Mouse (Mus musculus) T-helper 1 cell (primary cell): ENCODE data around the gene Pawr.

ENCODE experiments used
- in situ Hi-C: fragments of 300-600 bp; cut with MboI, MseI; formaldehyde crosslinking; loops from one replicate; pipeline ENCODE4 v1.15.1; 2025; ENCODE audit warnings: high pct_unique_total_duplicates

Pawr gene

DNA sequence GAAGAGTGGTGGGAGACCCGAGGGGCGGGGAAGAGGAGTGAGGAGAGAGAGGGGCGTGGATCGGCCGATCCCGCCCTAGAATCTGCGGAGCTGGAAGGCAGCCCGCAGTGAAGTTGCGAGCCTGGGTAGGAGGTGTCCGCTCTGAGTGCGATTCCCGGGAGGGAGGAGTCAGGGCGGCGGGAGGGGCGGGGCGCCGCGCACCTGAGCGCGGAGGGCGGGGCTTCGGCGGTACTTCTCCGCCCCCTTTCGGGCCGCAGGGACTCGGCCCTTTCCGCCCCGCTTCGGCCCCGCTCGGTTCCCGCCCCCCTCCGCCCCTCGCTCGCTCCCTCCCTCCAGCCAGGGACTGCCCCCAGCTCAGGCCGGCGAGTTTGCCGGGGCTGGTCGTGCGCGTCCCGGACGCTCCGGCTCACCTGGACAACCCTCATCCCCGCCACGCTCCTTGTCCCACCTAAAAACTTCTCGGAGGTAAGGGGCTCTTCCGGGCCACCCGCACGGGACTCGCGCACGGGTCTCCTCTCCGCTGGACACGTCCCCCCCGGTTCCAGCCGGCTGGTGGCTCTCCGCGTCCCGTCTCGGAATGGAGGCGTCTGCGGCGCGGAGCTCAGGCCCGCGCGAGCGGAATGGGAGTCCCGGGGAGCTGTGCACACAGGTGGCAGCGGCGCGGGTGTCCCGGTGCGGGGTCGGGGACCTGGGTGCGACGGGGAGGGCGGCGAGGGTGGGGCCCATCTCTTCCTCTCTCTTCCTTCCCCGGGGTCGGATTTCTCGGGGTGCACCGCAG, at the start of gene Pawr:
Pawr (plus strand) TSS at position 338 of the 778 bp plus-strand sequence.
- in situ Hi-C loops = no loop called here

- in situ Hi-C loops = no loop called here
Observed at GRCm38 (mm10) chr10:108282351-108282750, 49.6 kb upstream of the Pawr start.

GRCm38 (mm10) chr10:108283418-108283817, 48.5 kb upstream of the Pawr start:
- in situ Hi-C loops = no loop called here

- in situ Hi-C loops = no loop called here
Observed at GRCm38 (mm10) chr10:108283837-108284236, 48.1 kb upstream of the Pawr start.

- in situ Hi-C loops = no loop called here
Observed at GRCm38 (mm10) chr10:108284445-108284844, 47.5 kb upstream of the Pawr start.

DNA sequence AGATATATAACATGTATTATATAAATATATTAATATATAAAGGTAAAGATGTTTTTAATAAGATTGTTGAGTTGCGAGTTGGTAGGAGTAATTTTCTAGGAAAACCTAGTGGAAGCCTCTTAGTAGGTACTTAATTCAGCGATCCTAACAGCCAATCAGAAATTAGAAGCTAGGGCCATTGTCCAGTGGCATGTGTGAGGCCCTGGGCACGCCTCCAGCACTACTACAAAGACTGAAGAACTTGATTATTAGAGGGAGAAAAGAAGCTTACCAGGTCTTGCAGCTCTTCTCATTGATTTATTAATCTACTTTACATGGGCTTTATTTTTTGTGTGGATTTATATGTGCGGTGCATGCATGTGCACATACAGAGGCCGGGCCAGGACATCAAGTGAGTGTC, 46.9 kb upstream of the Pawr start:
- in situ Hi-C loops = no loop called here

DNA sequence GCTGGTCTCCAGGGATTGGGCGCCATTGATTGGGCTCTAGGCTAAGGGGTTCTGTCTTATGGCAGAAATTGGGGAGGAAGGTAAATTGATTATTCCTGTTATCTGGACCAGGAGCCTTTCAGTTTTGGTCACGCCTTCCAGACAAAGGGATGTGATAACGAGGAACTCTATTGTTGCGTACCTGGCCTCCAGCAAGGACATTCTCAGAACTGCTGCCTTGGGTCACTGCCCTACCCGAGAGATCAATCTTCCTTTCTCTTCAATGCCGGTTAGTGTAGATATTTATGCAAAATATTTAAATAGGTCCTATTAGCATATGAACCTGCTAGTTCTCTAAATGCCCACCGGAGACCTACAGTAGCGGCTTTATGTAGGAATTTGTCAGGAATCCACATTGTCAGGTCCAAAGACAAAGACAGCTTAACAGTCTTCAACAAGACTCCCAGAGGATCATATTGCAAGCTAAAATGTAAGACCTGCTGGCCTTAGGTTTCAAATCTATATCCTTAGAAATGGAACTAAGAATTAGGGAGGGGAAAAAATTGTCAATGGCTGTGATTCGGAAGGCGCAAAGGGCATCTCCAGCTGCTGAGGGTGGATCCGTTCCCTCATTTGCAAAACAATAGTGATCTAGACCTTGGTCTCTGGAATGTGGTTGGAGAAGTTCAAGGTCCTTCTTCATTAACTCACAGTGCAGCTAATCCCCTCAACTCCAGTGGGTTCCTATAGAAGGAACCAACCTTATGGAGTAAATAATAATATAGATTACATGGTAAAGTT, 45.1 kb upstream of the Pawr start:
- in situ Hi-C loops = no loop called here

- in situ Hi-C loops = no loop called here
Observed at GRCm38 (mm10) chr10:108287438-108287801, 44.5 kb upstream of the Pawr start.

GRCm38 (mm10) chr10:108290046-108290445, 41.9 kb upstream of the Pawr start:
- in situ Hi-C loops = no loop called here

DNA sequence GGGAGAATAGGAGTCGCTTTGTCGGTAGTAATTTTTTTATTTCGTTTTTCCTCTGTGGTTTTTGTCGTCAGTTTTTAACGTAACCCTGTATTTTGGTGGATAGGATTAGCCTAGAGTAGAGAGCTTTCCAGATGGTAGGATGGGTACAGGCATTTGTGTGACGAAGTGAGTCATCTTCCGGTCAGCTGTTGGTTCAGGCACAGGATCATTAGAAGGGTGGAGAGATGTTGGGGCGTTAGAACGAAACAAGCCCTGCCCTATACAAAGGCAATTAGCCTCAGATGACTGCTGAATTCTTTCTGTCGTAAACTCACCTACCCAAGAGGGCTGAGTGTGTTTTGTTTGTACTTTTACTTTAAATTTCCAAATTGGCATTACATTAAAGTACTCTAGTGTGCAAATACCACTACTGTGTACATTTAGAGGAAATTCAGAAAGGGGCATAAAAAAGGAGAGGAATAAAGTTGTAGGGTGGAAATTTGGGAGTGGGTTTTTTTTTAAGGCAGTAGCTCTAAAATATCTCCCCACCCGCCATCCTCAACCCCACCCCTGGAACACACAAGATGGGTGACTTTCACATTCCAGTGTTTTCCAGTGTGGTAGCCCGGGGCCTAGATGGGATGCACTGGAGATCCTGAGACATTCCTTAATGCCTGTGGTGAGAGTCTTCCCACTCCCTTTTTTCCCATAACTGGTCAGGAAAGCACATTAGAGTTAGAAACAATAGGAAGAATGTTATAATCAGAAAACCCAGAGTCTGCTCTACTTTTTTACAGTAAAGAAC, 40.0 kb upstream of the Pawr start:
- in situ Hi-C loops = no loop called here

GRCm38 (mm10) chr10:108292651-108293050, 39.3 kb upstream of the Pawr start:
- in situ Hi-C loops = no loop called here

DNA sequence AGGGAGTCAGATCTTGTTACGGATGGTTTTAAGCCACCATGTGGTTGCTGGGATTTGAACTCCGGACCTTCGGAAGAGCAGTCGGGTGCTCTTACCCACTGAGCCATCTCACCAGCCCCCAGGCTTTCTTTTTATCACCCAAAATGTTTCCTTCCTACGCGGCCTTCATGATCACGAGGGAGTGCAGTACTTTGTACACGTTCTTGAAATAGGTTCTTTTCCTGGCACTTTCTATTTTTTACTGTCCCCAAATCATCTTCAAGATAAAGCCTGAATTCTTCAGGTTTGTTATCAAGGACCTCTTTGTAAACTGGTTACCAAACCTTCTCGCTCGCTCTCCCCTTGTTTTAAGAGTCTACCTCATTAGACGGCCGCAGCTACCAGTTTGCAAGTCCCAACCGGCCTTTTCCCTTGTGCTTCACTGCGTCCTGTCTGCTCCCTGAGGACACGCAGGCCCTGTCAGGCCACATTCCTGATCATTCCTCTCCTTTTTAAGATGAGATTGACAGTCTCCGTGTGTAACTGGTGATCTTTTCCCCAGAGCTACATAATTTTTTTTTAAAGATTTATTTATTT, 38.2 kb upstream of the Pawr start:
- in situ Hi-C loops = no loop called here

DNA sequence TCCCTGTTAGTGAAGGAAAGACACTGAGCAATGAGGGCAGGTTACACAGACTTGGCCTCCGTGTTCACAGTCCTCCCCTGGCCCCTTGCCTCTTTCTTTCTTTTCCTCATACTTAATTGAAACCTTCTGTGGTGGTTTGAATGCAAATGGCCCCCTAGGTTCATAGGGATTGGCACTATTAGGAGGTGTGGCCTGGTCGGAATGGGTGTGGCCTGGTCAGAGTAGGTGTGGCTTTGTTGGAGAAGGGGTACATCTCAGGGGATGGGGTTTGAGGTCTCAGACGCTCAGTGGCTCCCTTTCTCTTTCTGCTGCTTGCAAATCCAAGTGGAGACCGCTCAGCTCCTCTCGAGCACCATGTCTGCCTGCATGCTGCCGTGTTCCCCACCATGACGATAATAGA, 37.2 kb upstream of the Pawr start:
- in situ Hi-C loops = loop anchor here (5.0 kb wide), 1 partner anchor 143 kb away; no protein-coding TSS in a partner anchor

DNA sequence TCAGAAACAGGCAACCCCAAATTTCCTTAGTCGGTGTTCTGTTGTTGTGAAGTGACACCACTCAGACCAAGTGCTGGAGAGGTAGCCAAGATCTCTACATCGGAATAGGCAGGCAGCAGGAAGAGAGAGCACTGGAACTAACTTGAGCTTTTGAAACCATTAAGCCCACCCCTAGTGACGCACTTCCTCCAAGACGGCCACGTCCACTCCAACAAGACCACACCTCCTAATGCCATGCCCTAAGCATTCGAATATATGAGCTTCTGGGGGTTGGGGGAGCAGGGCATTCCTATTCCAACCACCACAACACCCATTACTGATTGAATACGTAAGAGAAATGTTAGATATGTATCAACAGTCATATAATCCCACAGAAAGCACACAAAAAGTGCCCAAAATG, 35.5 kb upstream of the Pawr start:
- in situ Hi-C loops = loop anchor here (5.0 kb wide), 1 partner anchor 141 kb away; no protein-coding TSS in a partner anchor

DNA sequence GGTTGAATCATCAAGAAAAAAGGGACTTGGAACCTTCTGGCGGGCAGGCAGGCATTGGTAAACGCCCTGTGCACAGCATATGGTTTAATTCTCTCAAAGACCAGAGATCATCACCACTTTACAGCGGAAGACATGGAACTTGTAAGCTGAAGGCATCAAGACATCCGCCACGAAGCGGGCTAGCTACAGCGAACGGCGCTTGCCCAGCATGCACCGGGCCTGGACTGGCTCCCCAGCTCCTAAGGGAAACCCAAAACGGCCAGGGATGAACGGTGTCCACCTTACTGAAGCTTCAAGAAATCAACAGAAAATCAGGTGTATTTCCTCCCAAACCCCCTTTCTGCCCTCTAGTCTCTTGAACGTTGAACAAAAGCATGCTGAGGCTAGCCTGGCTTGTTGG, 33.7 kb upstream of the Pawr start:
- in situ Hi-C loops = loop anchor here (5.0 kb wide), 1 partner anchor 139 kb away; no protein-coding TSS in a partner anchor

- in situ Hi-C loops = loop anchor here (5.0 kb wide), 1 partner anchor 138 kb away; no protein-coding TSS in a partner anchor
Observed at GRCm38 (mm10) chr10:108298841-108299545, 32.9 kb upstream of the Pawr start.

DNA sequence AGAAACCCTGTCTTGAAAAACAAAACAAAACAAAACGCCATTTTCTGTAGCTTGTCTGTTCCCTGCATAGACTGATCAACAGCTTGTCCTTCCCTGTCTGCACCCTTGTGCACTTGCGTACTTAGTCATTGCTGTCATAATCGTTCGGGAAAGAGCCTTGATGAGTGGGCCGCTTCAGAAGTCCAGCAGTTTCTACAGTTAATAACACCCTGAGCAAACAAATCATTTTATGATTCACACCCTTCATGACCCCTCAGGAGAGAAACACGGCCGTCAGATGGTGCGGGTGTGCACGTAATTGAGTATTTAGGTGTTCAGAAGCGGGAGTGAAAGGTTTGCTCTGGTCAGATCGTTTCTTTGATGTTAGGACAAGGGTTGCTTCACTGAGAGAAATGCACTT, 32.1 kb upstream of the Pawr start:
- in situ Hi-C loops = loop anchor here (5.0 kb wide), 1 partner anchor 137 kb away; no protein-coding TSS in a partner anchor

GRCm38 (mm10) chr10:108300843-108301242, 31.1 kb upstream of the Pawr start:
- in situ Hi-C loops = no loop called here

GRCm38 (mm10) chr10:108307772-108308171, 24.1 kb upstream of the Pawr start:
- in situ Hi-C loops = no loop called here

DNA sequence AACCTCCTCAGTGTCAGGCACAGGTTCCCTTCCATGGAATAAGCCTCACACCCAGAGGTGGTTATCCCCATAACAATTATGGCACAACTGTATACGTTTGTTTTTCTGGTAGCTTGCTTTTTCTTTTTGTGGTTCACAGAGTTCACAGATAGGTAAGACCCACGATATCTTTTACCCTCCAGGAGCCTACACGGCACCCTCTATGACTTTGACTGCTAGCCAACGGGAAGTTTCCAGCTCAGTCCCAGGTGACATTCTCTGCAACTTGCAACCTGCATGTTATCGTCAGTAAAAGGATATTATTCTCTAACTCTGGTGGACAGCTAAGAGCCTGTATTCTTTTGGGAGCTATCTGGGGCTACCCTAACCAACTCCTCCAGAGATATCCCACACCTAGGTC, 21.7 kb upstream of the Pawr start:
- in situ Hi-C loops = no loop called here

DNA sequence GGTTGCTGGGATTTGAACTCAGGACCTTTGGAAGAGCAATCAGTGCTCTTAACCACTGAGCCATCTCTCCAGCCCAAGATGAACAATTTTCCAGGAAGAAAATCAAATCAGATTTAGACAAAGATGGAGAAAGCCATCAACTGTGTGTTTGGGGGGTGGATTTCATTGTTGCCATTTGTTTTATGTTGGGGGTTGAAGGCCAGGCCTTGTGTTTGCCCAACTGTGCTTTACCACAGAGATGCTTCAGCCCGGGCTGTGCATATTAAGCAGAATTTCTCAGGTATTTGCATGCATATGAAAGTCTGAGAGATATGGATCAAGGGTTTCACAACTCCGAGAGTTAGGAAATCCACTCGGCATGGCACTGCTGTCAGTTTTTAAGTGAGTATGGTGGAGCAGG, 20.5 kb upstream of the Pawr start:
- in situ Hi-C loops = no loop called here
